Mouse (Mus musculus) intestine, postnatal 0 days (tissue): Measurements from ENCODE around the gene Sycp2l. TPM values are rescaled to one million over a fixed set of nuclear protein-coding genes. Genes with fewer than 3 reads are reported as not detected.

ENCODE experiments used
- ATAC-seq: fragments of 200-750 bp; cut with Nextera tagmentation; 2 replicates; pipeline ENCODE4 v1.8.0; 2017; ENCODE audit warnings: mild to moderate bottlenecking, moderate TSS enrichment, moderate library complexity
- H3K27ac ChIP-seq: fragments of 300-500 bp; sonication (generic); 2 replicates; pipeline ENCODE4 v1.5.1; 2014; ENCODE audit warnings: mild to moderate bottlenecking, low read depth, low read length, moderate library complexity
- H3K27me3 ChIP-seq: fragments of 300-500 bp; sonication (generic); replicated peaks from 2 replicates; pipeline ENCODE4 v1.6.1; 2014; ENCODE audit warnings: low read length, mixed read lengths; ENCODE audit not compliant: control insufficient read depth, insufficient read depth
- H3K36me3 ChIP-seq: fragments of 300-500 bp; sonication (generic); 2 replicates; pipeline ENCODE4 v1.6.1; 2014; ENCODE audit warnings: mild to moderate bottlenecking, moderate library complexity; ENCODE audit not compliant: control insufficient read depth, insufficient read depth
- H3K4me1 ChIP-seq: fragments of 300-500 bp; sonication (generic); replicated peaks from 2 replicates; pipeline ENCODE4 v1.6.1; 2014; ENCODE audit warnings: antibody characterized with exemption, low read length, mixed read lengths; ENCODE audit not compliant: control insufficient read depth, insufficient read depth
- H3K4me2 ChIP-seq: fragments of 300-500 bp; sonication (generic); replicated peaks from 2 replicates; pipeline ENCODE4 v1.6.1; 2014; ENCODE audit warnings: low read depth, mild to moderate bottlenecking, moderate library complexity
- H3K4me3 ChIP-seq: fragments of 300-500 bp; sonication (generic); 2 replicates; pipeline ENCODE4 v1.5.1; 2014; ENCODE audit warnings: low read depth, low read length
- H3K9ac ChIP-seq: fragments of 300-500 bp; sonication (generic); 2 replicates; pipeline ENCODE4 v1.6.1; 2014; ENCODE audit warnings: mild to moderate bottlenecking, low read depth, low read length
- H3K9me3 ChIP-seq: fragments of 300-500 bp; sonication (generic); 2 replicates; pipeline ENCODE4 v1.6.1; 2016; ENCODE audit warnings: mixed run types; ENCODE audit not compliant: control insufficient read depth
- CTCF ChIP-seq: sonication (generic); IDR thresholded peaks from 2 replicates; pipeline ENCODE4 v1.5.1; 2016; ENCODE audit warnings: low read depth, mild to moderate bottlenecking, control low read depth, antibody characterized with exemption, moderate library complexity
- WGBS: fragments of 180-500 bp; shearing (Covaris S2); extraction: QIAGEN DNeasy Blood & Tissue Kit; methylation state at CpG from one replicate; pipeline ENCODE4 v1.1.7; 2014; 5-methylcytosine and 5-hydroxymethylcytosine counted together
- polyA plus RNA-seq: library from polyadenylated mRNA; unstranded; fragments of >200 nt; fragmentation: Nextera tagmentation; extraction: Ambion mirVana; gene quantifications from 2 replicates; pipeline ENCODE4 v1.2.1, GENCODE M21; 2015

The Sycp2l gene
- polyA plus RNA-seq, 1 experiment from 2014 or later, result not detected

DNA sequence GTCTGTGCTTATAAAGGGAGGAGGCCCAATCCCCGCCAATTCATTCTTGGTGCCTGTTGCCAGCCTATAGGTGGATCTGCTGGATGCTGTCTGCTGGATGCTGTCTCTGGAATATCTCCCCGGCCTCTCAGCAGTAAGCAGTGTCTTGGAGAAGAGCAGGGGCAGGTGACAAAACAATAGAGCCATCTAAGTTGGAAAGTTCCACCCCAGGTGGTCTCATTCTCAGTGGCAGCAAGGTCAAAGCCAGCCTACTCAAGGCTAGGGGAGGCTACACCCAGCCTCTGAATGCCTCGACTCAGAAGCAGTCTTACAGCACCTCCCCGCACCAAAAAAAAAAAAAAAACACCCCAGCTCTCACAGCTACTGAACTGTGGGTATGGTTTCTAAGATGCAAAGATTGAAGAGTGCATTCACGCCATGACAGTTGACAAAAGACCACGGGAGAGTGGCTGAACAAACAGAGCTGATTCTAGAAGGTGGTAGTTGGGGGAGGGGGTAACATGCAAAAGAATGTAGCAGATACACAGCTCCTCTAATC, 31.4 kb downstream of the Sycp2l start:
- no peaks in the 10 kb centered on the region for H3K27me3 ChIP-seq
- H3K27ac ChIP-seq, result no peak overlapping the region
- no peaks in the 10 kb centered on the region for H3K4me1 ChIP-seq
- H3K4me2 ChIP-seq, result no peak overlapping the region
- no peak for ATAC-seq
- no peaks in the 10 kb centered on the region for H3K9me3 ChIP-seq
- H3K36me3 ChIP-seq, result no peaks in the 10 kb centered on the region
- H3K4me3 ChIP-seq, result no peak overlapping the region
- WGBS, result 76% methylated on average over 6 of the region's 6 CpGs
- no peak overlapping the region for H3K9ac ChIP-seq
- TF ChIP-seq CTCF, result no peak

DNA sequence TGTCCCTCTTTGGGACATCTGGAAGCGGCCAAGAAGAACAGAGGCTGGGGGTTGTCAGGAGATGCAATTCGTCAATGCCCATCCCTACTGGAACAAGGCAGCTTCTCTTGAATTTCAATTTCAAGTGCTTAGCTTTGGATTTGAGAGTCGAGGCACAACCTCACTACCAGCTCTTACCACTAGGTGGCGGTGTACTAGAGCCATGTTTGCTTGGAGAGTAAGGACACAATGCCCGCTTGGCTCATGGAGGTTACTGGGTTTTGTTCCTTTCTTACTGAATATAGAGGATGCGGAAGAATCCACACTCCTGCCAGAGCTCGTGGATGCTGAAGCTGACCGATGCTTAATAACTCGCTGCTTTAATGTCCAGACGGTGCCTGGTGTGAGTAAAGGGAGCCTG, 32.2 kb downstream of the Sycp2l start:
- no peaks in the 10 kb centered on the region for H3K36me3 ChIP-seq
- peak; percentile 89 for TF ChIP-seq CTCF
- no peak overlapping the region for H3K4me2 ChIP-seq
- no peak overlapping the region for H3K27ac ChIP-seq
- no peak for ATAC-seq
- 79% methylated on average over 10 of the region's 10 CpGs for WGBS
- no peak overlapping the region for H3K9ac ChIP-seq
- H3K9me3 ChIP-seq, result no peaks in the 10 kb centered on the region
- H3K4me3 ChIP-seq, result no peak overlapping the region
- no peaks in the 10 kb centered on the region for H3K4me1 ChIP-seq
- no peaks in the 10 kb centered on the region for H3K27me3 ChIP-seq

DNA sequence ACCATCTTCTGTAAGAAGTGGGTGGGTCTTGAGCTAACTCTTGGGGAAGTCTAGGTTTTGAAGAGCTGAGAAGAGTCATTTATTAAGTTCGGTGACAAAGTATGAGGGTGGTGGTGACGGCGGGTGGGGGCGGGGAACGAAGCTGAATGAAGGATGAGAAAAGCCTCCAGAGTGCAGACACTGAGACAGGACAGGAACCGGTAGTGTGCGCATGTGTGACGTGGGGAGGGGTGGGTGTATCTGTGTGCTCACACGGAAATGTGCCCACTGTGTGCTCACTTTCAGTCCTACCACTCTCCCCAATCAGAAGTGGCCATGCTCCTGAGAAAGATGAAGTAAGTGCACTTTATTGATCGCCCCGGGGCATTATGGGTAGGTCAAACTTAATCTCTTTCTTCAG, 39.0 kb downstream of the Sycp2l start:
- WGBS, result 76% methylated on average over 11 of the region's 11 CpGs
- Histone ChIP-seq H3K36me3 (no peaks in the 10 kb centered on the region), H3K27ac (no peak overlapping the region), H3K9me3 (no peaks in the 10 kb centered on the region), H3K27me3 (no peaks in the 10 kb centered on the region), H3K4me3 (no peak overlapping the region), H3K4me1 (no peaks in the 10 kb centered on the region), H3K9ac (no peak overlapping the region), H3K4me2 (no peak overlapping the region)
- TF ChIP-seq CTCF, result no peak
- ATAC-seq, result no peak

DNA sequence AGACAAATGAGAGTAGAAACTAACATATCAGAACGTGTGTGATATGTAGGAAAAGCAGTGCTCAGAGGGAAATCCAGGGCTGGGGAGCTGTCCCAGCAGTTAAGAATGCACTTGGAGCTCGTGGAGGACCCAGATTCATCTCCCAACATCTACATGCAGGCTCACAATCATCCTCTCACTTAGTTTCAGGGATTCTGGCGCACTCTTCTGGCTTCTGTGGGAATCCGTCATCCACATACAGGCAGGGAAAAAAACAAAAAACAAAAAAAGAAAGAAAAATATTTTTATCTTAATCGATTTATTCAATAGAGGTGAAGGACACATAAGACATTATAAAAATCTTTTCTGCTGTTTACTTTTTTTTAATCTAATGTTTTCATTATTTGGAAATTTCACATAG, 44.3 kb downstream of the Sycp2l start:
- Histone ChIP-seq H3K36me3 (no peaks in the 10 kb centered on the region), H3K27ac (no peak overlapping the region), H3K9ac (no peak overlapping the region), H3K4me1 (no peaks in the 10 kb centered on the region), H3K4me3 (no peak overlapping the region), H3K27me3 (no peaks in the 10 kb centered on the region), H3K4me2 (no peak overlapping the region), H3K9me3 (no peaks in the 10 kb centered on the region)
- WGBS, result 68% methylated on average over 5 of the region's 5 CpGs
- TF ChIP-seq CTCF, result peak; percentile 27
- no peak for ATAC-seq

DNA sequence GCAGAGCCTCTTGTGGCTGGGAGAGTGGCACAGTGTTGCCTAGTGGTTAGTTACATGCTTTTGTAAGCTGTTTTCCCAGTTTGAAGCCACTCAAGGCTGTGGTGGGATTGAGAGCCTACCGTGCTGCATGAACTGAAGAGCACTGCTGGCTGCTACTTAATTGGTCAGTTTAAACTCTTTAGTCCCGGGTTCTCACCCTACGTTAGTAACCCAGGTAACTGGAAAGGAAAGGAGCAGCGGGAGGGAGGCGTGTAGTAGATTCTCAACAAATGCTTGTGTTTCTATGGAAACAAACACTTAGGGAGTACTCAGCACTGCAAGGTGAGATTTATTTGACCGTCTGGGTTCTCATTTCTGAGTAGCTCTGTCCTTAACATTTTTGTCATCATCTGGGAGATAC, 73.8 kb downstream of the Sycp2l start:
- WGBS, result 80% methylated on average over 6 of the region's 6 CpGs
- H3K27ac ChIP-seq, result no peak overlapping the region

DNA sequence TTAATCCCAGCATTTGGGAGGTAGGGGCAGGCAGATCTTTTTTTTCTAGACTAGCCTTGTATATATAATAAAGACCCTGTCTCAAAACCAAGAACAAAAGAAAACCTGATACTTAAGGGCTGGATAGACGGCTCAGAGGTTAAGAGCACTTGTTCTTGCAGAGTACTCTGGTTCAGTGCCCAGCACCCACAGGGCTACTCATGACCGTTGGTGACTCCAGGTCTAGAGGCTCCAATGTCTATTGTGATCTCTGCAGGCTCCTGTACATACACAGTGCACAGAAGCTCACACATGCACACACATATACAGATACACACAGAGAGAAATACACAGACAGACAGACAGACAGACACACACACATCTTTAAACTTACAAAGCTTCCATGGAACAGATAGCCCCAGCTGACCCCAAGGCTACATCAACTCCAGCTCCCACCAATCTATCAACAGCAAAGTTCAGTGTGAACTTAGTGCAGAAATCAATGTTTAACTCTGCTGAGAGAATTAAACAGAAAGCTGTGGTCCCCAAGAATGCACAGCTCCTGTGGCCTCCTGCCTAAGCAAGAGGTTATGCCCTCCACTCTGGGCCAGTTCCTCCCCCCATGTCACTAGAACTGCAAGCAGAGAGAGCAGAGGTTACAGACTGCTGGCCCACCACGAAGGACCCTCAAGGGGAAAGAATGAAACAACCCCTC, 81.7 kb downstream of the Sycp2l start:
- H3K27ac ChIP-seq, result no peak overlapping the region
- H3K9me3 ChIP-seq, result no peaks in the 10 kb centered on the region
- no peaks in the 10 kb centered on the region for H3K36me3 ChIP-seq
- TF ChIP-seq CTCF, result no peak
- ATAC-seq, result no peak
- no peak overlapping the region for H3K9ac ChIP-seq
- no peaks in the 10 kb centered on the region for H3K27me3 ChIP-seq
- no peak overlapping the region for H3K4me3 ChIP-seq
- H3K4me1 ChIP-seq, result no peaks in the 10 kb centered on the region
- WGBS, result 58% methylated on average over 3 of the region's 3 CpGs
- H3K4me2 ChIP-seq, result no peak overlapping the region

More for the DNA sequence above, 73.8 kb downstream of the Sycp2l start:
- Histone ChIP-seq H3K36me3 (no peaks in the 10 kb centered on the region), H3K4me2 (no peak overlapping the region), H3K9ac (no peak overlapping the region), H3K9me3 (no peaks in the 10 kb centered on the region), H3K4me3 (no peak overlapping the region), H3K4me1 (no peaks in the 10 kb centered on the region), H3K27me3 (no peaks in the 10 kb centered on the region)
- no peak for TF ChIP-seq CTCF
- no peak for ATAC-seq
